Mouse (Mus musculus) ES-E14 (cell line): ENCODE measurements at regions not wholly inside any gene's neighbourhood (a gene's known extent, or its start where the extent isn't known, plus 50 kb on each side); places are given as distances from the start of the nearest gene placed in this dataset.

ENCODE experiments used
- MAFK ChIP-seq: IDR thresholded peaks from 2 replicates; pipeline ENCODE4 v1.6.1; 2014; ENCODE audit warnings: mild to moderate bottlenecking, low read depth, low read length, inconsistent platforms; ENCODE audit not compliant: insufficient read depth
- ZC3H11A ChIP-seq: IDR thresholded peaks from 2 replicates; pipeline ENCODE4 v1.6.1; 2012; ENCODE audit warnings: low read depth, mild to moderate bottlenecking, inconsistent platforms, low read length, borderline replicate concordance

GRCm38 (mm10) chr12:118719878-118720573 is 126.1 kb upstream of the Sp8 start:
- TF ChIP-seq MAFK (no peak), ZC3H11A (no peak)
